10 mouse cellular contexts compared by ENCODE assay signal in genomic region chr2:142882871-142883624, GRCm38 (mm10). TPM values are rescaled to one million over a fixed set of nuclear protein-coding genes. Genes with fewer than 3 reads are reported as not detected.
DNase-seq lines count a peak whose midpoint lies in the region; ATAC-seq and TF ChIP-seq lines count a peak whose summit lies in the region.
"Had no signal": no experiment of that assay in that cellular context is flagged by ENCODE, and none has a peak within 500 bp of the region (broad histone marks: within the 10 kb centered on the region; RNA-seq: fewer than 3 reads in every experiment).

No protein-coding gene starts in this region.

- TF ChIP-seq EP300 in heart, adult 2 months (IDR thresholded peaks at IDR 0.05; ENCODE audit: insufficient read depth, low read depth, low read length) = no peak

- no peak overlapping the region for H3K9ac ChIP-seq in heart, adult 2 months (ENCODE audit: low read depth, low read length)
- H3K9ac ChIP-seq in embryonic facial prominence, embryonic 12.5 days = no peak overlapping the region

- no peaks in the 10 kb centered on the region; the same call in 1 of the 2 replicates for H3K79me2 ChIP-seq in heart, adult 2 months (replicated peaks; ENCODE audit: control insufficient read depth, insufficient read depth, low read length)

- peak; percentile 60; the same call in 1 of the 2 replicates for ATAC-seq in cerebellum, adult (ENCODE audit: insufficient number of reproducible peaks, low FRiP score, low TSS enrichment)
- 0 out of 2 replicates have a peak, but pooled peaks have one; percentile 28 for ATAC-seq in embryonic facial prominence, embryonic 12.5 days (ENCODE audit: insufficient number of reproducible peaks, insufficient read depth, low FRiP score, low TSS enrichment)
- ATAC-seq: activated CD4-positive, CD25-positive, alpha-beta regulatory T cell, adult 4 months had no signal

- peaks cover 11% of the 10 kb centered on the region for H3K4me1 ChIP-seq in heart, adult 2 months (ENCODE audit: control insufficient read depth, insufficient read depth, low read length)
- peaks cover 15% of the 10 kb centered on the region for H3K4me1 ChIP-seq in embryonic facial prominence, embryonic 12.5 days

- no peak overlapping the region for H3K4me2 ChIP-seq in embryonic facial prominence, embryonic 12.5 days (replicated peaks)
- H3K4me2 ChIP-seq: liver, embryonic 11.5 days had no signal

- DNase-seq in cerebellum, postnatal 25 days = no peak
- DNase-seq in heart, adult 2 months = no peak
- DNase-seq in heart, postnatal 25 days (ENCODE audit: low spot score) = no peak
- DNase-seq in kidney, postnatal 36 days = peak; percentile 72 to 82
- DNase-seq in adrenal gland, adult 2 months = no peak
- no peak for DNase-seq in ovary, adult 18-20 months (ENCODE audit: low spot score)

- 0 out of 2 replicates have a peak, but pooled peaks have one; percentile 13 for TF ChIP-seq CTCF in heart, adult 2 months (IDR thresholded peaks at IDR 0.05)

- no peaks in the 10 kb centered on the region for H3K27me3 ChIP-seq in heart, adult 2 months (ENCODE audit: control insufficient read depth, insufficient read depth, low read length)
- no peaks in the 10 kb centered on the region for H3K27me3 ChIP-seq in embryonic facial prominence, embryonic 12.5 days

- no peak for TF ChIP-seq POLR2A in heart, adult 2 months (IDR thresholded peaks at IDR 0.05; ENCODE audit: insufficient read depth, low read depth, low read length)

- H3K9me3 ChIP-seq in embryonic facial prominence, embryonic 12.5 days = no peaks in the 10 kb centered on the region

- intact Hi-C loops in heart, adult 2 months (cut with DNase I) = no loop called here
- intact Hi-C loops in heart, postnatal 25 days (cut with DNase I) = no loop called here

- no peak overlapping the region for H3K4me3 ChIP-seq in heart, adult 2 months
- no peak overlapping the region for H3K4me3 ChIP-seq in embryonic facial prominence, embryonic 12.5 days

- H3K36me3 ChIP-seq in heart, adult 2 months (ENCODE audit: control insufficient read depth, insufficient read depth, low read length) = peaks cover 6% of the 10 kb centered on the region
- H3K36me3 ChIP-seq in embryonic facial prominence, embryonic 12.5 days = no peaks in the 10 kb centered on the region

- H3K27ac ChIP-seq in heart, adult 2 months = peak overlapping the region; percentile 42
- no peak overlapping the region for H3K27ac ChIP-seq in embryonic facial prominence, embryonic 12.5 days

- 45% methylated on average over 7 of the region's 7 CpGs for WGBS in heart, adult 2 months
- WGBS in embryonic facial prominence, embryonic 12.5 days = 42% methylated on average over 7 of the region's 7 CpGs

RNA-seq across cellular contexts. Expression of gene Kif16b, which starts 18.3 kb away (rescaled TPM):
- 10 to 100 TPM; 32.3 to 38.3 TPM for total RNA-seq in heart, adult 2 months (2021)
- polyA plus RNA-seq in heart, adult 2 months (2012; rRNA removed) = 16.1 and 22.1 TPM in 2 replicates
- 10 to 100 TPM; 28.7 to 29.8 TPM for total RNA-seq in heart, postnatal 25 days (2021)
- 11.3 and 11.4 TPM in 2 replicates for polyA plus RNA-seq in embryonic facial prominence, embryonic 12.5 days (2016; fragmentation: Nextera tagmentation; extraction: Ambion mirVana)
- total RNA-seq in adrenal gland, adult 2 months (2021) = 10 to 100 TPM; 22.4 to 27.2 TPM
- polyA plus RNA-seq in adrenal gland, adult 2 months (2012; rRNA removed) = 6.9 and 9.7 TPM in 2 replicates

Comparison
In these comparisons a context has a peak if more than half of its experiments do, and no peak if none do; other contexts are left out.
1. DNase-seq: peak in kidney, postnatal 36 days (2 of 2); none in cerebellum, postnatal 25 days (0 of 2), heart, adult 2 months (0 of 2), heart, postnatal 25 days (single experiment), adrenal gland, adult 2 months (single experiment) and ovary, adult 18-20 months (single experiment).